Mouse (Mus musculus) heart, embryonic 12.5 days (tissue): Measurements from ENCODE around the gene Rps6ka5. TPM values are rescaled to one million over a fixed set of nuclear protein-coding genes. Genes with fewer than 3 reads are reported as not detected.

Experiments used
- polyA plus RNA-seq: library from polyadenylated mRNA; unstranded; fragments of >200 nt; fragmentation: Nextera tagmentation; extraction: Ambion mirVana; gene quantifications from 2 replicates; pipeline ENCODE4 v1.2.1, GENCODE M21; 2016

Gene Rps6ka5
- polyA plus RNA-seq, 1 experiment from 2014 or later: 5.4 TPM

Other genes with a start within 250 kb of the Rps6ka5 start
- 6.9 and 7.6 TPM in 2 replicates for gene Ttc7b, start 206.2 kb downstream of the Rps6ka5 start, polyA plus RNA-seq
- 2.8 and 3.4 TPM in 2 replicates for gene Dglucy, start 52.1 kb upstream of the Rps6ka5 start, polyA plus RNA-seq
- 4.4 and 6.2 TPM in 2 replicates for gene Gpr68, start 181.2 kb upstream of the Rps6ka5 start, polyA plus RNA-seq